Mouse (Mus musculus) heart, adult 8-10 months (tissue): ENCODE measurements around the gene Eri3. TPM values are rescaled to one million over a fixed set of nuclear protein-coding genes. Genes with fewer than 3 reads are reported as not detected.

Experiments
- DNase-seq: peaks from one replicate; pipeline ENCODE4 v3.0.0; 2022; ENCODE audit warnings: low spot score
- total RNA-seq, 4 experiments: library from RNA; stranded (reverse); gene quantifications; 2 replicates each; pipeline ENCODE4 v1.2.4; 2022

The Eri3 gene
- total RNA-seq = 100 to 1,000 TPM in 2 of 4 experiments, 10 to 100 TPM in 2; 85.6 to 111 (median 98.8) TPM

GRCm38 (mm10) chr4:117550140-117550851, at the start of gene Eri3:
Eri3 (plus strand) TSS chr4:117550365.
- peak; percentile 98 for DNase-seq

- DNase-seq = no peak
These were observed 31.9 kb upstream of the Eri3 start for GRCm38 (mm10) chr4:117518246-117518645.

GRCm38 (mm10) chr4:117521350-117521749, 28.8 kb upstream of the Eri3 start:
- DNase-seq = no peak

GRCm38 (mm10) chr4:117525990-117526389, 24.2 kb upstream of the Eri3 start:
- no peak for DNase-seq

GRCm38 (mm10) chr4:117527116-117527899, 22.9 kb upstream of the Eri3 start:
- DNase-seq = no peak

- peak; percentile 19 for DNase-seq
These were observed 22.2 kb upstream of the Eri3 start for GRCm38 (mm10) chr4:117527952-117528351.

- DNase-seq = no peak
These were observed 20.3 kb upstream of the Eri3 start for GRCm38 (mm10) chr4:117529843-117530242.

- DNase-seq = no peak
These were observed 14.5 kb upstream of the Eri3 start for GRCm38 (mm10) chr4:117535496-117536200.

- no peak for DNase-seq
These were observed 13.2 kb upstream of the Eri3 start for GRCm38 (mm10) chr4:117537002-117537401.

GRCm38 (mm10) chr4:117539329-117539980, 10.7 kb upstream of the Eri3 start:
- no peak for DNase-seq

- no peak for DNase-seq
These were observed 9.6 kb upstream of the Eri3 start for GRCm38 (mm10) chr4:117540571-117540970.

GRCm38 (mm10) chr4:117545448-117545847, 4.7 kb upstream of the Eri3 start:
- DNase-seq = no peak

- no peak for DNase-seq
These were observed 3.5 kb upstream of the Eri3 start for GRCm38 (mm10) chr4:117546616-117547015.

GRCm38 (mm10) chr4:117549576-117549975, 589 bp upstream of the Eri3 start:
- no peak for DNase-seq

GRCm38 (mm10) chr4:117551144-117552000, 1.2 kb downstream of the Eri3 start:
- no peak for DNase-seq

- DNase-seq = no peak
These were observed 5.3 kb downstream of the Eri3 start for GRCm38 (mm10) chr4:117555495-117555894.

- no peak for DNase-seq
These were observed 6.2 kb downstream of the Eri3 start for GRCm38 (mm10) chr4:117556372-117556771.

GRCm38 (mm10) chr4:117557068-117557645, 7.0 kb downstream of the Eri3 start:
- no peak for DNase-seq

- no peak for DNase-seq
These were observed 13.8 kb downstream of the Eri3 start for GRCm38 (mm10) chr4:117563967-117564366.

- no peak for DNase-seq
These were observed 18.7 kb downstream of the Eri3 start for GRCm38 (mm10) chr4:117568846-117569245.
